Mouse (Mus musculus) CH12.LX (cell line): Measurements from ENCODE around the gene Tomm6. TPM values are rescaled to one million over a fixed set of nuclear protein-coding genes. Genes with fewer than 3 reads are reported as not detected.
"Not testable (repeated sequence)": the region's sequence is repeated elsewhere in the genome, so short reads cannot be mapped to it uniquely, and the experiment has no call there.

Experiments
- DNase-seq: peaks from one replicate; pipeline ENCODE4 v3.0.0-alpha.2; 2013; ENCODE audit errors: extremely low read depth
- H3K27ac ChIP-seq: 2 replicates; pipeline ENCODE4 v1.5.1; 2012; ENCODE audit warnings: low read depth, mild to moderate bottlenecking, control low read depth, moderate library complexity; ENCODE audit not compliant: insufficient read depth
- H3K27me3 ChIP-seq: replicated peaks from 2 replicates; pipeline ENCODE3; 2012; ENCODE audit warnings: inconsistent platforms
- H3K36me3 ChIP-seq, 2 experiments: replicated peaks in 1 of 2; 2 replicates each; pipeline versions ENCODE3 to v1.6.1; 2012; ENCODE audit warnings: inconsistent platforms in 1 of 2, low read length in 1 of 2, mild to moderate bottlenecking in 1 of 2, mixed read lengths in 1 of 2, moderate library complexity in 1 of 2; ENCODE audit not compliant: control insufficient read depth in 1 of 2, insufficient read depth in 1 of 2
- H3K4me1 ChIP-seq, 2 experiments: 2 replicates each; pipeline ENCODE4 v1.6.1; 2012; ENCODE audit warnings: inconsistent platforms in 1 of 2, moderate library complexity in 1 of 2; ENCODE audit not compliant: insufficient read depth in 2 of 2, control insufficient read depth in 1 of 2
- H3K4me2 ChIP-seq: 2 replicates; pipeline ENCODE4 v1.6.1; 2012; ENCODE audit warnings: low read depth, mild to moderate bottlenecking, control low read depth; ENCODE audit not compliant: poor library complexity, insufficient read depth, severe bottlenecking
- H3K4me3 ChIP-seq, 3 experiments: fragments of 150-350 bp in 1 of 3; sonication (generic) in 1 of 3; replicated peaks in 1 of 3; 2 replicates each; pipeline versions ENCODE3 to v1.5.1; 2011 to 2012; ENCODE audit warnings: low read depth in 2 of 3, low read length in 2 of 3, mild to moderate bottlenecking in 2 of 3, moderate library complexity in 2 of 3, control low read depth in 1 of 3, improper control_type of control experiment in 1 of 3, inconsistent platforms in 1 of 3, mixed read lengths in 1 of 3; ENCODE audit not compliant: poor library complexity in 1 of 3
- H3K79me2 ChIP-seq: replicated peaks from 2 replicates; pipeline ENCODE4 v1.6.1; 2012; ENCODE audit warnings: mild to moderate bottlenecking, moderate library complexity; ENCODE audit not compliant: control insufficient read depth, poor library complexity, insufficient read depth, severe bottlenecking; ENCODE audit errors: extremely low read depth
- H3K9ac ChIP-seq: 2 replicates; pipeline ENCODE4 v1.6.1; 2012; ENCODE audit warnings: low read depth, mild to moderate bottlenecking, control low read depth, moderate library complexity; ENCODE audit not compliant: insufficient read depth
- H3K9me3 ChIP-seq: replicated peaks from 2 replicates; pipeline ENCODE3; 2012; ENCODE audit warnings: low read length, inconsistent platforms, mixed read lengths
- CTCF ChIP-seq, 2 experiments: IDR thresholded peaks in 1 of 2; conservative IDR thresholded peaks in 1 of 2; 2 replicates each; pipeline ENCODE4 v1.5.1; 2011 to 2012; ENCODE audit warnings: low read depth in 2 of 2, low read length in 2 of 2, improper control_type of control experiment in 1 of 2, inconsistent platforms in 1 of 2, mild to moderate bottlenecking in 1 of 2, moderate library complexity in 1 of 2
- ELF1 ChIP-seq: IDR thresholded peaks from 2 replicates; pipeline ENCODE4 v1.6.1; 2014; ENCODE audit warnings: low read depth, mild to moderate bottlenecking, inconsistent platforms, low read length, improper control_type of control experiment
- EP300 ChIP-seq: IDR thresholded peaks from 2 replicates; pipeline ENCODE4 v1.6.1; 2011; ENCODE audit warnings: low read length, improper control_type of control experiment
- ETS1 ChIP-seq: conservative IDR thresholded peaks from 2 replicates; pipeline ENCODE4 v1.6.1; 2012; ENCODE audit warnings: low read depth, mild to moderate bottlenecking, inconsistent platforms, low read length, improper control_type of control experiment, moderate library complexity
- GABPA ChIP-seq: IDR thresholded peaks from 2 replicates; pipeline ENCODE4 v1.6.1; 2012; ENCODE audit warnings: low read depth, low read length, improper control_type of control experiment, inconsistent platforms; ENCODE audit not compliant: insufficient replicate concordance
- JUND ChIP-seq: conservative IDR thresholded peaks from 2 replicates; pipeline ENCODE4 v1.6.1; 2011; ENCODE audit warnings: low read depth, low read length, improper control_type of control experiment
- MAFK ChIP-seq: IDR thresholded peaks from 2 replicates; pipeline ENCODE4 v1.6.1; 2011; ENCODE audit warnings: low read length, improper control_type of control experiment; ENCODE audit not compliant: insufficient replicate concordance
- MEF2A ChIP-seq: IDR thresholded peaks from 2 replicates; pipeline ENCODE4 v1.6.1; 2014; ENCODE audit warnings: low read depth, mild to moderate bottlenecking, inconsistent platforms, low read length, improper control_type of control experiment, borderline replicate concordance
- MYC ChIP-seq: IDR thresholded peaks from 2 replicates; pipeline ENCODE4 v1.6.1; 2011; ENCODE audit warnings: low read depth, mild to moderate bottlenecking, improper control_type of control experiment, low read length
- NELFE ChIP-seq: IDR thresholded peaks from 2 replicates; pipeline ENCODE4 v1.6.1; 2011; ENCODE audit warnings: low read depth, low read length, improper control_type of control experiment
- PAX5 ChIP-seq: IDR thresholded peaks from 2 replicates; pipeline ENCODE4 v1.6.1; 2012; ENCODE audit warnings: low read length, inconsistent platforms, mixed read lengths
- POLR2A ChIP-seq: IDR thresholded peaks from 2 replicates; pipeline ENCODE4 v1.6.1; 2011; ENCODE audit warnings: low read depth, mild to moderate bottlenecking, improper control_type of control experiment, low read length
- POLR2AphosphoS2 ChIP-seq: IDR thresholded peaks from 2 replicates; pipeline ENCODE4 v1.6.1; 2011; ENCODE audit warnings: low read depth, low read length, improper control_type of control experiment
- RAD21 ChIP-seq: IDR thresholded peaks from 2 replicates; pipeline ENCODE4 v1.6.1; 2011; ENCODE audit warnings: low read depth, mild to moderate bottlenecking, low read length, improper control_type of control experiment, moderate library complexity
- RCOR1 ChIP-seq: conservative IDR thresholded peaks from 2 replicates; pipeline ENCODE4 v1.6.1; 2012; ENCODE audit warnings: low read depth, mild to moderate bottlenecking, inconsistent platforms, low read length, improper control_type of control experiment
- TBP ChIP-seq: conservative IDR thresholded peaks from 2 replicates; pipeline ENCODE4 v1.6.1; 2011; ENCODE audit warnings: low read depth, low read length, improper control_type of control experiment
- ZKSCAN1 ChIP-seq: IDR thresholded peaks from 2 replicates; pipeline ENCODE4 v1.6.1; 2012; ENCODE audit warnings: low read depth, inconsistent platforms, low read length, improper control_type of control experiment, borderline replicate concordance
- ZMIZ1 ChIP-seq: IDR thresholded peaks from 2 replicates; pipeline ENCODE4 v1.6.1; 2012; ENCODE audit warnings: low read depth, mild to moderate bottlenecking, inconsistent platforms, low read length, improper control_type of control experiment
- dilution Hi-C: fragments of 300-500 bp; cut with MboI; formaldehyde crosslinking; loops from 2 replicates; pipeline ENCODE4 v1.14.3; 2020; ENCODE audit warnings: low sequenced_read_pairs; ENCODE audit not compliant: extremely low pct_unique_long_range_greater_than_20kb, extremely low pct_ligation_motif_present
- in situ Hi-C: fragments of 300-500 bp; cut with MboI; formaldehyde crosslinking; loops from 3 replicates; pipeline ENCODE4 v1.14.3; 2019; ENCODE audit warnings: low sequenced_read_pairs, low pct_ligation_motif_present, low pct_unique_long_range_greater_than_20kb, mixed read lengths
- polyA plus RNA-seq: library from polyadenylated mRNA; unstranded; fragments of >175 nt; gene quantifications from 2 replicates; pipeline ENCODE4 v1.2.1, GENCODE M21; 2012; ENCODE audit warnings: low read depth; ENCODE audit not compliant: insufficient read length
- total RNA-seq, 2 experiments: library from RNA; depleted of rRNA; stranded (reverse); fragments of 300-350 nt in 1 of 2; fragments of >200 nt in 1 of 2; gene quantifications; 2 replicates each; pipeline ENCODE4 v1.2.3; 2012 to 2014

Gene Tomm6
- total and polyA plus RNA-seq, 3 experiments = 26.4 to 424 (median 46.1) TPM

GRCm38 (mm10) chr17:47658741-47659243 is 29.4 kb downstream of the Tomm6 start:
- H3K4me3 ChIP-seq = no peak overlapping the region
- H3K27ac ChIP-seq = no peak overlapping the region
- no peak for DNase-seq
- no peaks in the 10 kb centered on the region for H3K9me3 ChIP-seq
- no peaks in the 10 kb centered on the region for H3K27me3 ChIP-seq
- dilution Hi-C loops = no loop called here
- no peaks in the 10 kb centered on the region for H3K79me2 ChIP-seq
- H3K4me1 ChIP-seq = peaks cover 0 to 3% of the 10 kb centered on the region in 2 experiments; a peak in 1 of 4 replicates
- H3K36me3 ChIP-seq = no peaks in the 10 kb centered on the region
- H3K4me2 ChIP-seq = no peak overlapping the region
- no peak for TF ChIP-seq ETS1
- no peak for TF ChIP-seq MYC
- in situ Hi-C loops = no loop called here
- H3K9ac ChIP-seq = no peak overlapping the region

- Histone ChIP-seq H3K9me3 (no peaks in the 10 kb centered on the region), H3K27ac (no peak overlapping the region), H3K4me1 (peaks cover 0 to 3% of the 10 kb centered on the region in 2 experiments; a peak in 1 of 4 replicates), H3K27me3 (no peaks in the 10 kb centered on the region), H3K4me2 (no peak overlapping the region), H3K4me3 (no peak overlapping the region), H3K36me3 (peaks cover 0 to 4% of the 10 kb centered on the region in 2 experiments), H3K9ac (no peak overlapping the region), H3K79me2 (no peaks in the 10 kb centered on the region)
- TF ChIP-seq RCOR1 (no peak), EP300 (no peak)
- dilution Hi-C loops (no loop called here), in situ Hi-C loops (no loop called here)
- no peak for DNase-seq
Observed at GRCm38 (mm10) chr17:47657901-47658300, 30.3 kb downstream of the Tomm6 start.

- H3K79me2 ChIP-seq = no peaks in the 10 kb centered on the region
- H3K27ac ChIP-seq = no peak overlapping the region
- no peak for DNase-seq
- H3K9ac ChIP-seq = no peak overlapping the region
- H3K4me3 ChIP-seq = no peak overlapping the region
- H3K9me3 ChIP-seq = no peaks in the 10 kb centered on the region
- H3K36me3 ChIP-seq = peaks cover 0 to 4% of the 10 kb centered on the region in 2 experiments
- H3K4me1 ChIP-seq = peaks cover 0 to 3% of the 10 kb centered on the region in 2 experiments; a peak in 1 of 4 replicates
- H3K27me3 ChIP-seq = no peaks in the 10 kb centered on the region
- no peak for TF ChIP-seq ZKSCAN1
- no peak for TF ChIP-seq MYC
- TF ChIP-seq TBP = no peak
- no peak for TF ChIP-seq PAX5
- TF ChIP-seq CTCF (conservative IDR thresholded peaks at IDR 0.05 in 1 of 2, IDR thresholded peaks at IDR 0.05 in 1 of 2; ENCODE audit: low read depth in 2 of 2, low read length in 2 of 2) = no peak
- no peak for TF ChIP-seq ELF1
- TF ChIP-seq POLR2A = no peak
- TF ChIP-seq POLR2AphosphoS2 = no peak
- no peak for TF ChIP-seq ZMIZ1
- TF ChIP-seq GABPA = no peak
- no peak for TF ChIP-seq NELFE
- no peak for TF ChIP-seq MEF2A
- TF ChIP-seq MAFK = no peak
- TF ChIP-seq RAD21 = no peak
- no peak for TF ChIP-seq JUND
- in situ Hi-C loops (no loop called here), dilution Hi-C loops (no loop called here)
- no peak overlapping the region for H3K4me2 ChIP-seq
Observed at GRCm38 (mm10) chr17:47655697-47656096, 32.5 kb downstream of the Tomm6 start.

DNA sequence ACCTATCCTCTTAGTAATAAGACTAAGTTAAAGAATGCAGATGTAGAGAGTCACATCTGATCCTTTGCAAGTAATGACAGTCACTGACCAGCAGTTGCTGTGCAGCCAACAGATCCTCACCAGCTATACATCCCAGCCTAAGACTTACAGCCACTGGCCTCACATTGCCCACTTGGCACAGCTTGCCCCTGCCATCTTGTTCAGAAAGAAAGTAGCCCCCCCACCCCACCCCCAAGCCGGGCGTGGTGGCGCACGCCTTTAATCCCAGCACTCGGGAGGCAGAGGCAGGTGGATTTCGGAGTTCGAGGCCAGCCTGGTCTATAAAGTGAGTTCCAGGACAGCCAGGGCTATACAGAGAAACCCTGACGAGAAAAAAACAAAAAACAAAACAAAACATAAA is 33.8 kb downstream of the Tomm6 start:
- H3K36me3 ChIP-seq, H3K4me2 ChIP-seq, dilution Hi-C loops, H3K27ac ChIP-seq, H3K4me1 ChIP-seq, DNase-seq, H3K9me3 ChIP-seq, H3K4me3 ChIP-seq, H3K9ac ChIP-seq, H3K27me3 ChIP-seq, in situ Hi-C loops, H3K79me2 ChIP-seq: not testable (repeated sequence)
